Mouse (Mus musculus) adrenal gland, adult 8-10 months (tissue): ENCODE measurements around the gene Gm21973. TPM values are rescaled to one million over a fixed set of nuclear protein-coding genes. Genes with fewer than 3 reads are reported as not detected.

Experiments used
- DNase-seq: peaks from one replicate; pipeline ENCODE4 v3.0.0; 2022
- total RNA-seq, 4 experiments: library from RNA; stranded (reverse); gene quantifications; 2 replicates each; pipeline ENCODE4 v1.2.4; 2022

Gene Gm21973
- total RNA-seq = 1 to 10 TPM in 2 of 4 experiments, not detected in 2; 1.3 to 1.9 TPM

GRCm38 (mm10) chr15:10325080-10325479 is at the start of gene Gm21973:
Gene Gm21973, plus strand, starts transcription at chr15:10325380.
- no peak for DNase-seq

GRCm38 (mm10) chr15:10276386-10276785 is 48.8 kb upstream of the Gm21973 start:
- DNase-seq = no peak

- DNase-seq = no peak
Observed at GRCm38 (mm10) chr15:10277461-10277860, 47.7 kb upstream of the Gm21973 start.

GRCm38 (mm10) chr15:10281546-10281945 is 43.6 kb upstream of the Gm21973 start:
- DNase-seq = no peak

- no peak for DNase-seq
Observed at GRCm38 (mm10) chr15:10283661-10284060, 41.5 kb upstream of the Gm21973 start.

- DNase-seq = no peak
Observed at GRCm38 (mm10) chr15:10296570-10296969, 28.6 kb upstream of the Gm21973 start.

GRCm38 (mm10) chr15:10298058-10298457 is 27.1 kb upstream of the Gm21973 start:
- no peak for DNase-seq

- no peak for DNase-seq
Observed at GRCm38 (mm10) chr15:10299467-10299866, 25.7 kb upstream of the Gm21973 start.

- DNase-seq = no peak
Observed at GRCm38 (mm10) chr15:10306461-10306860, 18.7 kb upstream of the Gm21973 start.

- DNase-seq = no peak
Observed at GRCm38 (mm10) chr15:10311826-10312225, 13.4 kb upstream of the Gm21973 start.

- DNase-seq = peak; percentile 36
Observed at GRCm38 (mm10) chr15:10313522-10314455, 11.4 kb upstream of the Gm21973 start.

- peak; percentile 89 for DNase-seq
Observed at GRCm38 (mm10) chr15:10330626-10331025, 5.4 kb downstream of the Gm21973 start.

- DNase-seq = no peak
Observed at GRCm38 (mm10) chr15:10332566-10332965, 7.4 kb downstream of the Gm21973 start.

- DNase-seq = no peak
Observed at GRCm38 (mm10) chr15:10338606-10339005, 13.4 kb downstream of the Gm21973 start.

- DNase-seq = no peak
Observed at GRCm38 (mm10) chr15:10347044-10347443, 21.9 kb downstream of the Gm21973 start.

- no peak for DNase-seq
Observed at GRCm38 (mm10) chr15:10358039-10358948, 33.1 kb downstream of the Gm21973 start, which contains the start of gene Agxt2. Gene Agxt2, plus strand, starts transcription at chr15:10358532.

- no peak for DNase-seq
Observed at GRCm38 (mm10) chr15:10366331-10366730, 41.2 kb downstream of the Gm21973 start.

- no peak for DNase-seq
Observed at GRCm38 (mm10) chr15:10375404-10375803, 50.2 kb downstream of the Gm21973 start.

- DNase-seq = no peak
Observed at GRCm38 (mm10) chr15:10378338-10378959, 53.3 kb downstream of the Gm21973 start.

GRCm38 (mm10) chr15:10379757-10380458 is 54.7 kb downstream of the Gm21973 start:
- no peak for DNase-seq

- DNase-seq = no peak
Observed at GRCm38 (mm10) chr15:10387263-10387662, 62.1 kb downstream of the Gm21973 start.

- DNase-seq = peak; percentile 24
Observed at GRCm38 (mm10) chr15:10399795-10400194, 74.6 kb downstream of the Gm21973 start.
